Mouse (Mus musculus) heart, adult 11 months (tissue): ENCODE data around the gene Ndufa7.

Experiments
- DNase-seq: peaks from one replicate; pipeline ENCODE4 v3.0.0; 2022

Gene Ndufa7

DNA sequence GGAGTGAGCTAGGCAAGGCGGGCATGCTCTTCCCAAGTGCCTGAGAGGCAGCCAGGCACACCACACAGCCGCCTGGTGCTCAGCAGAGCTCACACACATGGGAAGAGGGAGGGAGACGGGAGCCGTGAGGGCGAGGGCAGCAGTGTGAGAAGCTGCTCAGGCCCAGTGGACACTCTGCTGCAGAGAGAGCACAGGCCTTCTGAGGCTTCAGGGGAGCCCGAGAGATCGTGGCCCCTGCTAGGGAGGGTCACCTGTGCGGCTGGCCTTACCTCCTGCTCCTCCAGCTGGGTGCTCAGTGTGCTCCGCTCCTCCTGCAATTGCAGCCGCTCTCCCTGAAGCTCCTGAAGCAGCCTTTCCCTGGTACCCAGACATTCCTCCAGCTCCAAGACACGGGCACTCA lies 59.9 kb downstream of the Ndufa7 start:
- peak; percentile 79 for DNase-seq

DNA sequence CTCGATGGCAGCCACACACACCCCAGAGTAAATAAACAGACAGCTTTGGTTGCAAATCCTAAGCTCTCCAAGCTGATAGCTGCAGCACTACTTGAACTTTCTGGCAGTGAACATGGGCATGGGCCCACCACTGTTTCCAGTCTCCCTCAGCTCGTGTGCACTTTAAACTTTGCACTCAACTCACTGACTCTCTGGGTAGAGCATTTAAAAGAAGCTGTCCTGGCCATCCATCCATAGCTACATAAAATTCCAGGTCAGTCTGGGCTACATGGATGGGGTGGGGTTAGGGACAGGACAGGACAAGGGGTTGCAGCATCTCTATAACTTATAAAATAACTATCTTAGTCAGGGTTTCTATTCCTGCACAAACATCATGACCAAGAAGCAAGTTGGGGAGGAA lies 63.4 kb downstream of the Ndufa7 start:
- DNase-seq: peak; percentile 73
